In genomic region chr2:132970772-132971173, GRCm38 (mm10) we compare ENCODE assay signal across 10 mouse cellular contexts. TPM values are rescaled to one million over a fixed set of nuclear protein-coding genes. Genes with fewer than 3 reads are reported as not detected.
A peak's percentile ranks its signal among the peaks of the same experiment; 100 is the strongest.
DNase-seq lines count a peak whose midpoint lies in the region; ATAC-seq and TF ChIP-seq lines count a peak whose summit lies in the region.
"Had no signal": no experiment of that assay in that cellular context is flagged by ENCODE, and none has a peak within 500 bp of the region (broad histone marks: within the 10 kb centered on the region; RNA-seq: fewer than 3 reads in every experiment).

No protein-coding gene starts in this region.

- H3K9ac ChIP-seq in limb, embryonic 13.5 days, result no peak overlapping the region
- no peak overlapping the region for H3K9ac ChIP-seq in forebrain, embryonic 12.5 days
- H3K9ac ChIP-seq: heart, embryonic 15.5 days had no signal

- peaks cover 3% of the 10 kb centered on the region; the same call in 1 of the 2 replicates for H3K4me1 ChIP-seq in limb, embryonic 13.5 days
- no peaks in the 10 kb centered on the region for H3K4me1 ChIP-seq in limb, embryonic 10.5 days
- no peaks in the 10 kb centered on the region for H3K4me1 ChIP-seq in forebrain, embryonic 12.5 days
- H3K4me1 ChIP-seq: heart, embryonic 15.5 days had no signal

- H3K27me3 ChIP-seq in limb, embryonic 13.5 days, result 0 out of 2 replicates have a peak, but pooled peaks cover 4% of the 10 kb centered on the region
- H3K27me3 ChIP-seq in limb, embryonic 10.5 days (ENCODE audit: low read depth, poor library complexity, severe bottlenecking), result no peaks in the 10 kb centered on the region
- no peaks in the 10 kb centered on the region for H3K27me3 ChIP-seq in forebrain, embryonic 12.5 days
- H3K27me3 ChIP-seq: heart, embryonic 15.5 days had no signal

- no peak overlapping the region for H3K4me3 ChIP-seq in limb, embryonic 13.5 days
- no peak overlapping the region for H3K4me3 ChIP-seq in limb, embryonic 10.5 days
- no peak overlapping the region for H3K4me3 ChIP-seq in forebrain, embryonic 12.5 days (replicated peaks)
- H3K4me3 ChIP-seq in layer of hippocampus, adult 2 months, result no peak overlapping the region
- H3K4me3 ChIP-seq: heart, embryonic 15.5 days had no signal

- DNase-seq in CD4-positive, CD25-positive, alpha-beta regulatory T cell, adult 2 months (ENCODE audit: low read depth, low spot score), result peak; percentile 24
- DNase-seq in limb, embryonic 10.5 days (ENCODE audit: low spot score), result no peak
- peak; percentile 20 to 26 for DNase-seq in layer of hippocampus, adult 2 months (ENCODE audit: low spot score in 2 of 2)
- DNase-seq in retina, embryonic 14.5 days (ENCODE audit: low spot score), result peak; percentile 79
- DNase-seq in urinary bladder, postnatal 4 days (ENCODE audit: low spot score in 2 of 2), result no peak

- no peaks in the 10 kb centered on the region for H3K9me3 ChIP-seq in limb, embryonic 13.5 days
- no peaks in the 10 kb centered on the region for H3K9me3 ChIP-seq in limb, embryonic 10.5 days (replicated peaks)
- H3K9me3 ChIP-seq in forebrain, embryonic 12.5 days, result no peaks in the 10 kb centered on the region
- H3K9me3 ChIP-seq: heart, embryonic 15.5 days had no signal

- no peak overlapping the region for H3K27ac ChIP-seq in limb, embryonic 13.5 days
- H3K27ac ChIP-seq in limb, embryonic 10.5 days, result no peak overlapping the region
- no peak overlapping the region for H3K27ac ChIP-seq in forebrain, embryonic 12.5 days
- no peak overlapping the region for H3K27ac ChIP-seq in layer of hippocampus, adult 2 months
- H3K27ac ChIP-seq: heart, embryonic 15.5 days had no signal

- peak; percentile 79 for TF ChIP-seq CTCF in layer of hippocampus, adult 2 months (conservative IDR thresholded peaks at IDR 0.05)

- 25% methylated on average over 4 of the region's 4 CpGs for WGBS in limb, embryonic 13.5 days
- WGBS in limb, embryonic 10.5 days, result 44% methylated on average over 4 of the region's 4 CpGs
- WGBS in forebrain, embryonic 12.5 days, result 40% methylated on average over 4 of the region's 4 CpGs

- ATAC-seq in CD4-positive, CD25-positive, alpha-beta regulatory T cell, adult 4 months, result no peak
- 0 out of 2 replicates have a peak, but pooled peaks have one; percentile 44 for ATAC-seq in limb, embryonic 13.5 days (ENCODE audit: low FRiP score, low read depth)
- ATAC-seq in forebrain, embryonic 12.5 days (ENCODE audit: low FRiP score), result peak; percentile 53; the same call in 1 of the 2 replicates

- no peak overlapping the region for H3K4me2 ChIP-seq in limb, embryonic 13.5 days (replicated peaks)
- H3K4me2 ChIP-seq in forebrain, embryonic 12.5 days, result no peak overlapping the region
- H3K4me2 ChIP-seq: heart, embryonic 15.5 days had no signal

- H3K36me3 ChIP-seq in limb, embryonic 13.5 days, result no peaks in the 10 kb centered on the region
- no peaks in the 10 kb centered on the region for H3K36me3 ChIP-seq in limb, embryonic 10.5 days
- no peaks in the 10 kb centered on the region for H3K36me3 ChIP-seq in forebrain, embryonic 12.5 days (replicated peaks)
- H3K36me3 ChIP-seq: heart, embryonic 15.5 days had no signal

RNA-seq across cellular contexts. Expression of gene Fermt1, which starts 25.1 kb away (rescaled TPM):
- under 1 TPM in 1 of 2 experiments, not detected in 1; 0.22 TPM for polyA plus RNA-seq in CD4-positive, CD25-positive, alpha-beta regulatory T cell, adult 4 months (2017; shearing (Covaris generic))
- 13.0 and 20.1 TPM in 2 replicates for polyA plus RNA-seq in limb, embryonic 13.5 days (2015; fragmentation: Nextera tagmentation; extraction: Ambion mirVana)
- polyA plus RNA-seq in limb, embryonic 10.5 days (2016; fragmentation: Nextera tagmentation; extraction: Ambion mirVana), result 12.1 and 17.3 TPM in 2 replicates
- polyA plus RNA-seq in forebrain, embryonic 12.5 days (2016; fragmentation: Nextera tagmentation; extraction: Ambion mirVana), result 0.83 and 0.92 TPM in 2 replicates
- total RNA-seq in layer of hippocampus, adult 2 months (2021), result under 1 TPM; 0.44 to 0.54 TPM
- polyA plus RNA-seq: C2C12 had no signal

Comparison
In these comparisons a context has a peak if more than half of its experiments do, and no peak if none do; other contexts are left out.
1. DNase-seq: peak in CD4-positive, CD25-positive, alpha-beta regulatory T cell, adult 2 months (single experiment), layer of hippocampus, adult 2 months (2 of 2) and retina, embryonic 14.5 days (single experiment); none in limb, embryonic 10.5 days (single experiment) and urinary bladder, postnatal 4 days (0 of 2).